Mouse (Mus musculus): Measurements from ENCODE around the gene Nav1. TPM values are rescaled to one million over a fixed set of nuclear protein-coding genes. Genes with fewer than 3 reads are reported as not detected.

The Nav1 gene
- polyA plus RNA-seq, 1 experiment, result not detected

DNA sequence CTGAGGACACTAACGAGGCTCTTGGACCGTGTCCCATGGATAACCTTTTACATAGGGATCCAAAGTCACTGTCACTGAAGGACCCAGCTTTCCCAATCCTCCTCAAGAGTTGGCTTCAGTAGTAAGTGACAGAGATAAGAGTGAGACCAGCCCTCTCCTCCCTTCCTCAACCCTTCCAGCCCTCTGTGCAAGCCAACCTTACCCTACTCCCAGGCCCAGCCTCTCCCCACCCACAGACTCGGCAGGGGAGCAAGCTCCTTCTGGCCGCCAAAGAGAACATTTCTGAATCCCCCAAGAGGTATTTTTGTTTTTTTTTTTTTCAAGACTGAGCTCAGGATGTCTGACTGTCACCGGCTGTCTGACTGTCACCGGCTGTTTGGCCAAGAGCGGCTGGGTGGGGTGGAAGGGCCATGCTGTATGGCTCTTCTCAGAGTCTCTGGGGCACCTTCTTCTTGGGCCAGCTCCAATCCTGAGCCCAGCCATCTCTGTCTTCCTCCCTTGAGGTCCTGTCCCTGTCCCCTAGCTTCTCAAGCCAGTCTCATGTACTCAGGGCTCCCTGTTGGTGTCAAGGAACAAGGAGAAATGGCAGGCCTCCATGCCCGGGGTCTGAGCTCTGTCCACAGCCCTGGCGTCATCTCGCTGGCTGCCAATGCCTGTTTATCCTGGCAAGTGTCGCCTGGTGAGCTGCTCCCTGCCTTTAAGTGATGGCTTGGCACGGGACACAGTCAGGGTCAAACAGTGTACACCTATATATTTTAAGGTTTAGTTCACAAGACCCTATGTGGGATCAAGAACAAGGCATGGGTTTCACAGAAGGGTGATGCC lies 68.4 kb downstream of the Nav1 start:
- Histone ChIP-seq H3K4me1 (ENCODE audit: control insufficient read depth, insufficient read depth, low read length) (peaks cover 52% of the 10 kb centered on the region), H3K27ac (ENCODE audit: insufficient read depth, low read depth, low read length) (no peak overlapping the region), H3K4me3 (ENCODE audit: insufficient read depth, low read depth, low read length) (no peak overlapping the region)
- TF ChIP-seq CTCF (IDR thresholded peaks at IDR 0.05; ENCODE audit: insufficient read depth, low read depth, low read length) (no peak), POLR2A (IDR thresholded peaks at IDR 0.05; ENCODE audit: insufficient read depth, low read depth, low read length) (no peak)
- WGBS, result 69% methylated on average over 12 of the region's 12 CpGs

DNA sequence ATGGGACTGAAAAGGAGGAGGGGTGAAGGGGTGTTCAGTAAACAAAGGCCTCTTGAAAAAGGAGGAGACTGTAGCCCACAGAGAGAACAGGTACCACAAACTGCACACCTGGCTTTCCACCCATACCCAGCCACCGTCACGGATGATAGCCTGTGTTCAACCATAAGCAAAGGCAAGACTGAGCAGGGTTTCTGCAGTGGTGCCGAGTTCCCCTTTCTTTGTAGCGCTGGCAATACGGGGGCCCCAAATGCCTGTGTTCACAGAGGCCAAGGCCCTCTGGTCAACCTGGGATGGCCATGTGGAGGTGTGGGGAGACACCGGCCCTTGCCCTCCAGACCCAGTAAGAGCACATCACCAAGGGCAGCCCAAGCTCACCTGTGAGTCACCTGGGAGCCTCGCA lies 70.3 kb downstream of the Nav1 start:
- no peak overlapping the region for H3K4me3 ChIP-seq (ENCODE audit: insufficient read depth, low read depth, low read length)
- no peak for TF ChIP-seq POLR2A (IDR thresholded peaks at IDR 0.05; ENCODE audit: insufficient read depth, low read depth, low read length)
- TF ChIP-seq CTCF (IDR thresholded peaks at IDR 0.05; ENCODE audit: insufficient read depth, low read depth, low read length), result no peak
- H3K27ac ChIP-seq (ENCODE audit: insufficient read depth, low read depth, low read length), result no peak overlapping the region
- 93% methylated on average over 7 of the region's 7 CpGs for WGBS
- peaks cover 44% of the 10 kb centered on the region for H3K4me1 ChIP-seq (ENCODE audit: control insufficient read depth, insufficient read depth, low read length)

DNA sequence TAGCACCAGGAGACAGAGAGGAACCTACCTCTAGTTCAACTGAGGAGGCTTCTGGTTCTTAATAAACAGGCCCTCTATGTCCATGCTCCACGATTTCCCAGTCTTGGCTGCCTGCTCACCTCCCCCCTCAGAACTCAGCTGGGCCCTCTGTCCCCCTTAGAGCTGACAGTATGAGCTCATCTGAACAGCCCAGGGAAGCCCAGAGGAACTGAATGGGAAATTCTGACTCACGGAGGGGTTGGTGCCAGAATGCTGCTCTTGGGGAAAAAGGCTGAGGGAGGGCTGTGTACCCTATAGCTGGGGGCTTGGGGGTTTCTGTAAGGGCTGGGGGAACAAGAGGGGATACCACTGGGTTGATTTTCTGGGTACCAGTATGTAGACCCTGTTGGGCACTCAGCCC lies 70.8 kb downstream of the Nav1 start:
- H3K4me1 ChIP-seq (ENCODE audit: control insufficient read depth, insufficient read depth, low read length), result peaks cover 45% of the 10 kb centered on the region
- 25% methylated on average over 2 of the region's 2 CpGs for WGBS
- no peak overlapping the region for H3K4me3 ChIP-seq (ENCODE audit: insufficient read depth, low read depth, low read length)
- peak overlapping the region; percentile 64; the same call in 1 of the 2 replicates for H3K27ac ChIP-seq (ENCODE audit: insufficient read depth, low read depth, low read length)
- TF ChIP-seq CTCF (IDR thresholded peaks at IDR 0.05; ENCODE audit: insufficient read depth, low read depth, low read length) (no peak), POLR2A (IDR thresholded peaks at IDR 0.05; ENCODE audit: insufficient read depth, low read depth, low read length) (no peak)

DNA sequence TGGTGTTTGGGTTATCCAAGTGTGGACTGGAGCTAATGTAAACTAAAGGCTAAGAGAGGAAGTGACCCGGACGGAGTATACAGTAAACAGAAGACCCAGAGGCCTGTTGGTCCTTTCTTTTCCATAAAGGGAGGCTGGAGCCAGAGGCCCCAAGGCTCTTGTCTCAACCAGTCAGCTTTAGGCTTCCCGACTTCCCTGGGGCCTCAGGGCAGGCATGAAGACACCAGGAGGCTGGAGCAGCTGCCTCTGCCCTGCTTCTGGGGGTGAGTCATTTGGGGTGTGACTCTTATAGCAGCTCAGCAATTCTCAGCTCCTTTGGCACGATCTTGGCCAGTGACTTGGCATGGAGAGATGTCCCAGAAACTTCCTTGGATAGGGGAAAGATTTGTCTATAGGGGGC lies 71.8 kb downstream of the Nav1 start:
- TF ChIP-seq POLR2A (IDR thresholded peaks at IDR 0.05; ENCODE audit: insufficient read depth, low read depth, low read length) (no peak), CTCF (IDR thresholded peaks at IDR 0.05; ENCODE audit: insufficient read depth, low read depth, low read length) (no peak)
- 37% methylated on average over 4 of the region's 4 CpGs for WGBS
- Histone ChIP-seq H3K4me1 (ENCODE audit: control insufficient read depth, insufficient read depth, low read length) (peaks cover 49% of the 10 kb centered on the region), H3K4me3 (ENCODE audit: insufficient read depth, low read depth, low read length) (no peak overlapping the region), H3K27ac (ENCODE audit: insufficient read depth, low read depth, low read length) (peak overlapping the region; percentile 61; the same call in 1 of the 2 replicates)

DNA sequence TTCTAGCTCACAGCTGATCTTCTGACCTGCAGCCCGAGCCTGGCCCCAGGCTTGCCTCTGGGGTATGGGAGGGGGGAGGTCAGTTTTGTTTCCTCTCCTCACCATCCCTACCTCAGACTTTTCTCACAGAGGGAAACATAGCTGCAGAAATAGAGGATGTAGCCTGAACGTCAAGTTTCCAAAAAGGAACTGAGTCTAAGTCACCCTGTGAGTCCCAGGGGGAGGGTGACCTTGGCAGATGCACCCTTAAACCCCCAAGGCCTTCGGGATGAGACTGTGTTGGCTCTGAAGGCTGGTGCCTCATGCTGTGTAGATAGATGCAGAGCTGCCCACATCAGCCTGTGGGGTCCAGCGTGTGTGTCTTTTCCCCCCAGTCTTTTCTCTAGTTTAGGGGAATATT lies 72.3 kb downstream of the Nav1 start:
- Histone ChIP-seq H3K4me1 (ENCODE audit: control insufficient read depth, insufficient read depth, low read length) (peaks cover 47% of the 10 kb centered on the region), H3K27ac (ENCODE audit: insufficient read depth, low read depth, low read length) (peak overlapping the region; percentile 61), H3K4me3 (ENCODE audit: insufficient read depth, low read depth, low read length) (no peak overlapping the region)
- 64% methylated on average over 4 of the region's 4 CpGs for WGBS
- TF ChIP-seq CTCF (IDR thresholded peaks at IDR 0.05; ENCODE audit: insufficient read depth, low read depth, low read length), result no peak
- TF ChIP-seq POLR2A (IDR thresholded peaks at IDR 0.05; ENCODE audit: insufficient read depth, low read depth, low read length), result no peak

DNA sequence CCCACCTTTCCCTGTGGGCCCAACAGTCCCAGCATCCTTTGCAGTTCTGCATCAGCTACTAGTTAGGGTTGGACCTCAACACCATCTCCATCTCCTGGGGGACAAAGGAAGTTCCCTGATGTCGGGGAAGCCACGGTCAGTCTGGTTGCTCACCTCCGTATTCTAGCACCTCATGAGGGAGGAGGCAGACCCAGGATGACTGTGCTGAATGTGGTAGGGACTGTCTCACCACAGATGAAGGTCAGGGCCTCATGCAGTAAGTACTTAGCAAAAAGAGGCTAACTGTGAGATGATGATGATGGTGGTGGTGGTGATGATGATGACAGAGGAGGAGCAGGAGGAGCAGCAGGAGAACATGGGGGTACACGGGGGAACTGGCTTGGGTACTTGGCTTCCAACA lies 73.0 kb downstream of the Nav1 start:
- Histone ChIP-seq H3K4me3 (ENCODE audit: insufficient read depth, low read depth, low read length) (no peak overlapping the region), H3K4me1 (ENCODE audit: control insufficient read depth, insufficient read depth, low read length) (peaks cover 47% of the 10 kb centered on the region), H3K27ac (ENCODE audit: insufficient read depth, low read depth, low read length) (no peak overlapping the region)
- TF ChIP-seq POLR2A (IDR thresholded peaks at IDR 0.05; ENCODE audit: insufficient read depth, low read depth, low read length) (no peak), CTCF (IDR thresholded peaks at IDR 0.05; ENCODE audit: insufficient read depth, low read depth, low read length) (no peak)
- WGBS, result 88% methylated on average over 4 of the region's 4 CpGs

DNA sequence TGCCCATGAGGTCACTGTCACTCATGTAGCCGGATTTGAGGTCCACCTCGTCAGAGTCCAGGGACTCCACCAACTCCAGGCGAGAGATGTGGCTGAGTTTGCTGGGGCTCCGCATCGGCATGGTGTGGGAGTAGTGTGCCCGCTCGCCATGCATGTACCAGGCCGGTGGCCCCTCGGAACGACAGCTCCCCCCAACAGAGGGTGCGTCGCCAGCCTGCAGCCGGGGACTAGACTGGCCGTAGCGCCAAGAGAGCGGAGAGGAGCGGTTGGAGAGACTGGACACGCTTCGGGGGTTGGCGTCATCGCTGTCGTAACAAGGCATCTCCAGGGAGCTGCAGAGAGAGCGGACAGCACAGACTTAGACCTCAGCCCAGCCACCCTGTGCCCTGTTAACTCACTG lies 74.7 kb downstream of the Nav1 start:
- H3K4me3 ChIP-seq (ENCODE audit: insufficient read depth, low read depth, low read length), result no peak overlapping the region
- no peak overlapping the region for H3K27ac ChIP-seq (ENCODE audit: insufficient read depth, low read depth, low read length)
- H3K4me1 ChIP-seq (ENCODE audit: control insufficient read depth, insufficient read depth, low read length), result peaks cover 37% of the 10 kb centered on the region
- WGBS, result 92% methylated on average over 23 of the region's 23 CpGs
- TF ChIP-seq POLR2A (IDR thresholded peaks at IDR 0.05; ENCODE audit: insufficient read depth, low read depth, low read length), result no peak
- TF ChIP-seq CTCF (IDR thresholded peaks at IDR 0.05; ENCODE audit: insufficient read depth, low read depth, low read length), result no peak

DNA sequence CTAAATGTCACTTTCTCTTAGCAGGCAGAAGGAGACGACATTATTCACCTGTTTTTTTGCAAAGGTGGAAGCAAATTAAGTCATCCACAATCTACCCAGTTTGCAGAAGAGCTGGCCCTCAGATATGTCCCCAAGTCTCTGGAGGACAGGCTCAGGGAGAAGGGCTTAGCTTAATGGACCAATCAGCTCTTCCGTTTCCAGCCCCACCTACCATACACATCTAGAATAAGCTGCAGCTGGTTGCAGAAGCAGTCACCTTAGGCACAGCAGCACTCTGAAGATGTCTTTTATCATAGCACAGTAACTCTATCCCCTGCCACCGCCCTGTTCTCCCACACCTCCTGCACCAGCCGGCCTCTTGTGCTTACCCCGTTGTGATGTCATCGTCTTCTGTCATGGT lies 75.1 kb downstream of the Nav1 start:
- no peak overlapping the region for H3K4me3 ChIP-seq (ENCODE audit: insufficient read depth, low read depth, low read length)
- H3K27ac ChIP-seq (ENCODE audit: insufficient read depth, low read depth, low read length), result no peak overlapping the region
- TF ChIP-seq CTCF (IDR thresholded peaks at IDR 0.05; ENCODE audit: insufficient read depth, low read depth, low read length), result no peak
- TF ChIP-seq POLR2A (IDR thresholded peaks at IDR 0.05; ENCODE audit: insufficient read depth, low read depth, low read length), result no peak
- WGBS, result 87% methylated on average over 6 of the region's 6 CpGs
- peaks cover 33% of the 10 kb centered on the region for H3K4me1 ChIP-seq (ENCODE audit: control insufficient read depth, insufficient read depth, low read length)

DNA sequence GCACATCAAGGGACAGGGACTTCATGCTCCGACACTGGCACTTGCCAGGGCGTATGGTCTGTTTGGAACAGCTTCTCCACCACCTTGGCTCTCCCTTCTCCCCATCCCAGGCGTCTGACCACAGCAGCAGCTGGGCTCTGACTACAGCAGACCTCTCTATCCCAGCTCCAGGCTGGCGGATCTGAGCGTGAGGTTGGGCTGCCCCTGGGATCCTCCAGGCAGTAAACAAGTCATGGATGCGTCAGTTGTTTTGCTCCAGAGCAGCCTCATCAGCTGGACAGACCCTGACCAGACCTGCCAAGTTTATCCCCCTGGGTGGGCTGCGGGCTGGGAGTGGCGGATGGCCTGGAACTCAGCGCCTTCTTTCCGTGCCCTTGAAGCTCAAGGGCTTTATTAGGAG lies 76.0 kb downstream of the Nav1 start:
- Histone ChIP-seq H3K27ac (ENCODE audit: insufficient read depth, low read depth, low read length) (no peak overlapping the region), H3K4me1 (ENCODE audit: control insufficient read depth, insufficient read depth, low read length) (peaks cover 24% of the 10 kb centered on the region), H3K4me3 (ENCODE audit: insufficient read depth, low read depth, low read length) (no peak overlapping the region)
- WGBS, result 68% methylated on average over 10 of the region's 10 CpGs
- TF ChIP-seq CTCF (IDR thresholded peaks at IDR 0.05; ENCODE audit: insufficient read depth, low read depth, low read length), result no peak
- TF ChIP-seq POLR2A (IDR thresholded peaks at IDR 0.05; ENCODE audit: insufficient read depth, low read depth, low read length), result no peak
